17 mouse cellular contexts compared by ENCODE assay signal in genomic region chr7:111319917-111320316, GRCm38 (mm10).
"Had no signal": no experiment of that assay in that cellular context is flagged by ENCODE, and none has a peak within 500 bp of the region (broad histone marks: within the 10 kb centered on the region; RNA-seq: fewer than 3 reads in every experiment).

No protein-coding gene starts in this region.

- H3K27ac ChIP-seq: midbrain, embryonic 10.5 days; midbrain, embryonic 12.5 days; neural tube, embryonic 13.5 days; neural tube, embryonic 15.5 days; stomach, embryonic 15.5 days; stomach, postnatal 0 days had no signal

- ATAC-seq: midbrain, embryonic 16.5 days had no signal

- DNase-seq: lung, adult 18-20 months; lung, embryonic 14.5 days; lung, postnatal 10 days; lung, postnatal 4 days; midbrain, embryonic 14.5 days; right cerebral cortex, postnatal 25 days; thymus, adult 18-20 months; thymus, postnatal 14 days; thymus, postnatal 36 days had no signal

- H3K4me3 ChIP-seq: midbrain, embryonic 10.5 days; midbrain, embryonic 12.5 days; myocyte; neural tube, embryonic 13.5 days; neural tube, embryonic 15.5 days; stomach, embryonic 15.5 days had no signal
